Mouse (Mus musculus): Measurements from ENCODE around the gene Hist1h2ad.

DNA sequence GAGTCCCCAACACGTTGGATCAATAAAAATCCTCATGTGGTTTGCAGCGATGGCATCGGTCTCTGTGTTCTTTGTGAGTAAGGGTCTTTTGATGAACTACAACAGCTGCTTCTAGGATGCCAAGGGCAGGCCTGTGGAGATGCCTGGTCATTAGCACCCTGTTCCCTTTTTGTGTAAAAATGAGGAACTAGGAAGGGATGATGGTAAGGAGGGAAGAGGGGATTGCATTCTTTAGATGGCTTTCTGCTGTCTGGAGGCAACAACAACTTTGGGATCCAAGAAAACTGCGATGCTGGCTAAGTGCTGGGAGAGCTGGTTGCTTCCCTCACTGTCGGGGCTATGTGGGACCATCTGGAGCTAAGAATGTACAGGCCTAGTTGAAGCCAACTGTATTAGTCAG lies 35.9 kb upstream of the Hist1h2ad start:
- TF ChIP-seq POLR2A (IDR thresholded peaks at IDR 0.05; ENCODE audit: low read depth, low read length): no peak
- TF ChIP-seq CTCF (IDR thresholded peaks at IDR 0.05; ENCODE audit: borderline replicate concordance, insufficient read depth, low read length): no peak

Data from embryonic fibroblast, embryonic 13.5 days (primary cell).